Mouse (Mus musculus): ENCODE measurements around the gene Camkk2. TPM values are rescaled to one million over a fixed set of nuclear protein-coding genes. Genes with fewer than 3 reads are reported as not detected.

The Camkk2 gene
- polyA plus RNA-seq, 1 experiment from 2014 or later = 29.2 TPM

- WGBS = 51% methylated on average over 6 of the region's 6 CpGs
- H3K36me3 ChIP-seq (ENCODE audit: insufficient read depth, low read length) = no peaks in the 10 kb centered on the region
- H3K27ac ChIP-seq (ENCODE audit: low read length) = no peak overlapping the region
Observed at GRCm38 (mm10) chr5:122690486-122690885, 88.7 kb downstream of the Camkk2 start.

GRCm38 (mm10) chr5:122689153-122689552 lies 90.1 kb downstream of the Camkk2 start:
- TF ChIP-seq CTCF (IDR thresholded peaks at IDR 0.05) = no peak
- no peak for TF ChIP-seq EP300 (IDR thresholded peaks at IDR 0.05)
- H3K36me3 ChIP-seq (ENCODE audit: insufficient read depth, low read length) = no peaks in the 10 kb centered on the region
- 76% methylated on average over 7 of the region's 7 CpGs for WGBS
- H3K9ac ChIP-seq (replicated peaks; ENCODE audit: low read depth) = no peak overlapping the region
- no peaks in the 10 kb centered on the region for H3K9me3 ChIP-seq (ENCODE audit: low read length)
- ATAC-seq = no peak
- no peaks in the 10 kb centered on the region for H3K27me3 ChIP-seq (replicated peaks; ENCODE audit: insufficient read depth, low read length)
- no peak overlapping the region for H3K27ac ChIP-seq (ENCODE audit: low read length)
- no peaks in the 10 kb centered on the region for H3K4me1 ChIP-seq (ENCODE audit: insufficient read depth, low read depth, low read length)
- H3K4me3 ChIP-seq (ENCODE audit: low read depth, low read length) = no peak overlapping the region
- H3K4me2 ChIP-seq (replicated peaks; ENCODE audit: low read depth, low read length) = no peak overlapping the region
- no peak for DNase-seq (ENCODE audit: low spot score)

More at GRCm38 (mm10) chr5:122690486-122690885, 88.7 kb downstream of the Camkk2 start:
- ATAC-seq (no peak), DNase-seq (ENCODE audit: low spot score) (no peak)
- no peaks in the 10 kb centered on the region for H3K4me1 ChIP-seq (ENCODE audit: insufficient read depth, low read depth, low read length)
- H3K27me3 ChIP-seq (replicated peaks; ENCODE audit: insufficient read depth, low read length) = no peaks in the 10 kb centered on the region
- TF ChIP-seq EP300 (IDR thresholded peaks at IDR 0.05) (no peak), CTCF (IDR thresholded peaks at IDR 0.05) (no peak)
- H3K9ac ChIP-seq (replicated peaks; ENCODE audit: low read depth) = no peak overlapping the region
- H3K4me2 ChIP-seq (replicated peaks; ENCODE audit: low read depth, low read length) = no peak overlapping the region
- no peaks in the 10 kb centered on the region for H3K9me3 ChIP-seq (ENCODE audit: low read length)
- H3K4me3 ChIP-seq (ENCODE audit: low read depth, low read length) = no peak overlapping the region

DNA sequence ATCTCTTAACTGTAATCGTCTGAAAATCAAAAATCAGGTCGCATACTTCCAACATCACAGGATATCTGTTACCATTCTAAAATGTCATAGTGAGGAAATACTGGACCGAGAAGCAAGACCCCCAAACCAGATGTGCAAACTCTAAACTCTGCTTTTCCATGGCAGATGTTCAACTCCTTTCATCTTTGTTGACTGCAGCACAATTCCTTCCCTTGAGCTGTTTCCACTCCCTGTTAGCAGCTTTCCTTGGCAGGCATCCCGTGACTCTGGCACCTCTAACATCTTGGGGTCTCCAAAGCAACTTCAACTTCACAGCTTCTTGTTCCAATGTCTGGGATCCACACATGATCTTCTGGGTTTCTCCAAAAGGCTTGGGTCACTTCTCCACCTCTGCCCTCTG lies 91.8 kb downstream of the Camkk2 start:
- 65% methylated on average over 4 of the region's 4 CpGs for whole genome bisulfite sequencing
- H3K27me3 ChIP-seq (replicated peaks; ENCODE audit: insufficient read depth, low read length) = no peaks in the 10 kb centered on the region
- ATAC-seq = no peak
- DNase-seq (ENCODE audit: low spot score) = no peak
- TF ChIP-seq CTCF (IDR thresholded peaks at IDR 0.05) = no peak
- TF ChIP-seq EP300 (IDR thresholded peaks at IDR 0.05) = no peak
- H3K4me3 ChIP-seq (ENCODE audit: low read depth, low read length) = no peak overlapping the region
- no peaks in the 10 kb centered on the region for H3K36me3 ChIP-seq (ENCODE audit: insufficient read depth, low read length)
- H3K27ac ChIP-seq (ENCODE audit: low read length) = no peak overlapping the region
- no peak overlapping the region for H3K9ac ChIP-seq (replicated peaks; ENCODE audit: low read depth)
- no peak overlapping the region for H3K4me2 ChIP-seq (replicated peaks; ENCODE audit: low read depth, low read length)
- H3K4me1 ChIP-seq (ENCODE audit: insufficient read depth, low read depth, low read length) = no peaks in the 10 kb centered on the region
- H3K9me3 ChIP-seq (ENCODE audit: low read length) = no peaks in the 10 kb centered on the region

GRCm38 (mm10) chr5:122683926-122684325 lies 95.3 kb downstream of the Camkk2 start:
- H3K4me1 ChIP-seq (ENCODE audit: insufficient read depth, low read depth, low read length) = no peaks in the 10 kb centered on the region
- no peak overlapping the region for H3K27ac ChIP-seq (ENCODE audit: low read length)
- WGBS = 56% methylated on average over 10 of the region's 10 CpGs
- no peak overlapping the region for H3K4me3 ChIP-seq (ENCODE audit: low read depth, low read length)
- DNase-seq (ENCODE audit: low spot score) (no peak), ATAC-seq (no peak)
- no peaks in the 10 kb centered on the region for H3K27me3 ChIP-seq (replicated peaks; ENCODE audit: insufficient read depth, low read length)
- H3K36me3 ChIP-seq (ENCODE audit: insufficient read depth, low read length) = no peaks in the 10 kb centered on the region
- no peak for TF ChIP-seq CTCF (IDR thresholded peaks at IDR 0.05)
- TF ChIP-seq EP300 (IDR thresholded peaks at IDR 0.05) = no peak
- no peak overlapping the region for H3K4me2 ChIP-seq (replicated peaks; ENCODE audit: low read depth, low read length)
- no peak overlapping the region for H3K9ac ChIP-seq (replicated peaks; ENCODE audit: low read depth)
- H3K9me3 ChIP-seq (ENCODE audit: low read length) = no peaks in the 10 kb centered on the region

DNA sequence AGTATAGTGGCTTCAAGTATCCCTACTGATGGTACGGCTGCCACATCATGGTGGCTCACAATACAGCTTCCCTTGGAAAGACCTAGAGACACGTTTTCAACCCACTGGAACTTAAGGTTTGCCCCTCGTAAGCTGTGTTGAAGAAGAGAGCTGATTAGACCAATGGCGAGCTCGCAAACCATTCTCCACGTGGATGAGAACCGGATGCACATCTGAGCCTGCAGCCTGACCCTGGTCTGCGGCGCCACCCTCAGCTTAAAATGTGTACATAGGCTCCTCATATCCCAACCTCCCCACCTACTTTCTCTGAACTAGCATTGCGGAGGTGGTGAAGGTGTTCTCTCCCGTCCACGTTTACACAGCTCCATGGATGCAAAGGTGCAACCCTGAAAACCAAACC lies 97.9 kb downstream of the Camkk2 start:
- Histone ChIP-seq H3K4me2 (replicated peaks; ENCODE audit: low read depth, low read length) (no peak overlapping the region), H3K4me3 (ENCODE audit: low read depth, low read length) (no peak overlapping the region), H3K36me3 (ENCODE audit: insufficient read depth, low read length) (no peaks in the 10 kb centered on the region), H3K27ac (ENCODE audit: low read length) (no peak overlapping the region), H3K9me3 (ENCODE audit: low read length) (no peaks in the 10 kb centered on the region), H3K4me1 (ENCODE audit: insufficient read depth, low read depth, low read length) (no peaks in the 10 kb centered on the region), H3K27me3 (replicated peaks; ENCODE audit: insufficient read depth, low read length) (no peaks in the 10 kb centered on the region), H3K9ac (replicated peaks; ENCODE audit: low read depth) (no peak overlapping the region)
- ATAC-seq = no peak
- DNase-seq (ENCODE audit: low spot score) = no peak
- TF ChIP-seq CTCF (IDR thresholded peaks at IDR 0.05) = peak; percentile 8; the same call in 1 of the 2 replicates
- TF ChIP-seq EP300 (IDR thresholded peaks at IDR 0.05) = no peak
- WGBS = 79% methylated on average over 12 of the region's 12 CpGs

Small RNA genes within 50 kb of the gene (microRNA-seq; reads per million reads assigned to microRNA genes)
- gene Mir8115 = not detected

Other genes with a start within 250 kb of the Camkk2 start
- gene Ift81, start 164.9 kb downstream of the Camkk2 start, polyA plus RNA-seq (2015; fragmentation: Nextera tagmentation; extraction: Ambion mirVana) = 29.5 and 38.5 TPM in 2 replicates
- 6.7 and 7.0 TPM in 2 replicates for gene P2rx7, start 135.5 kb downstream of the Camkk2 start, polyA plus RNA-seq (2015; fragmentation: Nextera tagmentation; extraction: Ambion mirVana)
- 57.8 and 61.1 TPM in 2 replicates for gene P2rx4, start 71.9 kb downstream of the Camkk2 start, polyA plus RNA-seq (2015; fragmentation: Nextera tagmentation; extraction: Ambion mirVana)
- 166 and 180 TPM in 2 replicates for gene Anapc5, start 41.9 kb upstream of the Camkk2 start, polyA plus RNA-seq (2015; fragmentation: Nextera tagmentation; extraction: Ambion mirVana)
- 24.3 and 24.7 TPM in 2 replicates for gene Rnf34, start 70.6 kb upstream of the Camkk2 start, polyA plus RNA-seq (2015; fragmentation: Nextera tagmentation; extraction: Ambion mirVana)
- gene Kdm2b, start 210.4 kb upstream of the Camkk2 start, polyA plus RNA-seq (2015; fragmentation: Nextera tagmentation; extraction: Ambion mirVana) = 12.2 and 13.7 TPM in 2 replicates
- 54.7 and 55.2 TPM in 2 replicates for gene Orai1, start 235.7 kb upstream of the Camkk2 start, polyA plus RNA-seq (2015; fragmentation: Nextera tagmentation; extraction: Ambion mirVana)